Mouse (Mus musculus) erythroblast, embryonic 14.5 days (primary cell): ENCODE measurements around the gene Togaram2. TPM values are rescaled to one million over a fixed set of nuclear protein-coding genes. Genes with fewer than 3 reads are reported as not detected.
"Not testable (repeated sequence)": the region's sequence is repeated elsewhere in the genome, so short reads cannot be mapped to it uniquely, and the experiment has no call there.

Experiments
- H3K27me3 ChIP-seq: 2 replicates; pipeline ENCODE4 v1.6.1; 2012; ENCODE audit warnings: inconsistent platforms; ENCODE audit not compliant: control insufficient read depth
- H3K36me3 ChIP-seq: 2 replicates; pipeline ENCODE4 v1.6.1; 2012; ENCODE audit warnings: mild to moderate bottlenecking, inconsistent platforms; ENCODE audit not compliant: control insufficient read depth
- H3K4me1 ChIP-seq: 2 replicates; pipeline ENCODE4 v1.6.1; 2012; ENCODE audit warnings: inconsistent platforms; ENCODE audit not compliant: control insufficient read depth
- H3K4me3 ChIP-seq: replicated peaks from 2 replicates; pipeline ENCODE3; 2012; ENCODE audit warnings: moderate library complexity, mild to moderate bottlenecking, inconsistent platforms
- H3K9me3 ChIP-seq: 2 replicates; pipeline ENCODE4 v1.6.1; 2012; ENCODE audit warnings: low read length, inconsistent platforms, mixed read lengths; ENCODE audit not compliant: control insufficient read depth
- GATA1 ChIP-seq: IDR thresholded peaks from 2 replicates; pipeline ENCODE4 v1.6.1; 2012; ENCODE audit warnings: low read length, inconsistent platforms, mixed read lengths
- TAL1 ChIP-seq: IDR thresholded peaks from 3 replicates; pipeline ENCODE4 v1.6.1; 2012; ENCODE audit warnings: low read length, inconsistent platforms, mixed read lengths
- polyA plus RNA-seq: library from polyadenylated mRNA; stranded (reverse); fragments of >175 nt; gene quantifications from 2 replicates; pipeline ENCODE4 v1.2.3, GENCODE M21; 2012

The Togaram2 gene
- polyA plus RNA-seq, 1 experiment, result not detected

DNA sequence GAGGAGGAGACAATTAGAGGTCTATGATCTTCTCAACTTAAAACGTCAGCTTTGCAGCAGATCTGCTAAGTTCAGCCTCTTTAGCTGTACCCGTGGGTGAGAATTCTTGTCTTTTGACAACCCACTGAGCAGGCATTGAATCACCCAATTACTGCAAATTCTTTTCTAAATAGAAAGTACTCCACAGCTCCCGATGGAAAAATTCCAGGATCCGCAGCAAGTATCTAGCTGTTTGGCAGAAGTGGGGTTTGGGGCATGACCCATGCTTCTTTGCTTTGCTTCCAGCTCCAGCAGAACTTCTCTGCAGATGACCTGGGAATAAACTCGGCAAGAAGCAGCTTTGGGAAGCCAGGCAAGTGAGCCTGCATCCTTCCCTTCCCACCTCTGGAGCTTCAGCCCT lies 69.9 kb downstream of the Togaram2 start:
- TF ChIP-seq TAL1 (no peak), GATA1 (no peak)
- H3K4me3 ChIP-seq, result no peak overlapping the region
- peaks cover 2% of the 10 kb centered on the region for H3K9me3 ChIP-seq
- no peaks in the 10 kb centered on the region for H3K4me1 ChIP-seq
- no peaks in the 10 kb centered on the region for H3K27me3 ChIP-seq
- H3K36me3 ChIP-seq, result no peaks in the 10 kb centered on the region

DNA sequence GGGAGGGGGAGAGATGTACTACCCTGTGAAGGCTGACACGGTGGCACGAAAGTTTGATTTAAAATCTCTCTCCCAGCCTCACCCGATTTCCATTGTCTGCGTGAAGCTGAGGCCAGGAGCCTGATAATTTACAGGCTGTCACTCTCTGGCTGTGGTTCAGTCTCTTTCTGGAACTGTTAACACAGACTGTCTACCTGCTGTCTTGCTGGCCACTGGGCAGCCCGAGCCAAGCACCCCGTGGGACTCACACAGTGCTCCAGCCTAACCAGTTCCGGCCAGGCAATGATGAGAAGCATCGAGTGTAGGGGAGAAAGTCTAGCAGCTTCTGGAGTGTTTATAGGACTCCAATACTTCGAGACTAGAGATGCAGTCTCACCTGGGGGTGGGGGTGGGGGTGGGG lies 73.1 kb downstream of the Togaram2 start:
- Histone ChIP-seq H3K4me1 (no peaks in the 10 kb centered on the region), H3K36me3 (no peaks in the 10 kb centered on the region), H3K27me3 (no peaks in the 10 kb centered on the region), H3K4me3 (no peak overlapping the region), H3K9me3 (peaks cover 2% of the 10 kb centered on the region)
- no peak for TF ChIP-seq GATA1
- TF ChIP-seq TAL1, result no peak

DNA sequence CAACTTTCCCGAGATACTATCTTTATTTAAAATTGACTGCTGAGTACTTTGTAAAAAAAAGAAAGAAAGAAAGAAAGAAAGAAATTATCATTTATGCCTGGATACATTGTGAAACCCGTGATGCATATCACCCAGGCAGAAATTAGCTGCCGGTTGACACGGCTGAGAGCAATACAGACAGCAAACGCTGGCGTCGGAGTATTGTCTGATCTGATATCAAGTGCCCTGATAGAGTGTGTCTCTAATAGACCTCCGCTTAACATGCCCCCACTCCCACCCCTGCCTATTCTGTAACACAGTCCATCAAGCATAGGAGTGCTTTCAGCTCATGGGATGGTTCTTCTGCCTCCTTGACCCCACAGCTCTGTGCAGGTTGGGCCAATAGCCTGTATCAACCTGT lies 74.5 kb downstream of the Togaram2 start:
- no peak for TF ChIP-seq TAL1
- TF ChIP-seq GATA1, result no peak
- no peaks in the 10 kb centered on the region for H3K36me3 ChIP-seq
- H3K4me3 ChIP-seq, result no peak overlapping the region
- no peaks in the 10 kb centered on the region for H3K27me3 ChIP-seq
- no peaks in the 10 kb centered on the region for H3K4me1 ChIP-seq
- peaks cover 2% of the 10 kb centered on the region for H3K9me3 ChIP-seq

DNA sequence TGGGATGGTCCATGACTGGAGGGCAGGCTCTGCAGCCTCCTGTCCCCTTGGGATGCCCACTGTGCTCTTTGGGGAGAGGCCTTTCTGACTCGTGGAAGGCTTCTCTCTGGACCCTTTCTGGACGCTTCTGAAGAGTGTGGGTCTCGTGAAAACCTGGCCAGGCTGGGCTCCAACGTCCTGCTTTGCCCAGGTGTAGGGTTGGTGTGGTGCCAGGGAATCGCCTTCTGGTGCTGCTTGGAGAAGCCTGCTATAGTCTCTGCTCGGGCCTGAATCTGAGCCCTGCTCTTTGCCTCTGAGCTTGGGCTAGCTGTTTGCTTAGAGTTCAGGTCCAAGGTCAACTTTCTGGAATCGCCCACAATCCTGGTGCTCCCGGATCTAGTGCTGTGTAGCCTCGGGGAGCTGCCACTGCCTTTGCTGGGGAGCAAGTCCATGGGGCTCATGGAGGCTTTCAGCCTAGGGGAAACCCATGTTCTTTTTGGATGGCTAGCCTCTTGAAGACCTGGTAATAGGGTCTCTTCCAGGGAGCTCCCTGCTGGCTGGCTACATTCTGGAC lies 76.6 kb downstream of the Togaram2 start:
- Histone ChIP-seq H3K4me1 (no peaks in the 10 kb centered on the region), H3K4me3 (no peak overlapping the region), H3K9me3 (no peaks in the 10 kb centered on the region), H3K27me3 (no peaks in the 10 kb centered on the region), H3K36me3 (no peaks in the 10 kb centered on the region)
- TF ChIP-seq GATA1 (no peak), TAL1 (no peak)

DNA sequence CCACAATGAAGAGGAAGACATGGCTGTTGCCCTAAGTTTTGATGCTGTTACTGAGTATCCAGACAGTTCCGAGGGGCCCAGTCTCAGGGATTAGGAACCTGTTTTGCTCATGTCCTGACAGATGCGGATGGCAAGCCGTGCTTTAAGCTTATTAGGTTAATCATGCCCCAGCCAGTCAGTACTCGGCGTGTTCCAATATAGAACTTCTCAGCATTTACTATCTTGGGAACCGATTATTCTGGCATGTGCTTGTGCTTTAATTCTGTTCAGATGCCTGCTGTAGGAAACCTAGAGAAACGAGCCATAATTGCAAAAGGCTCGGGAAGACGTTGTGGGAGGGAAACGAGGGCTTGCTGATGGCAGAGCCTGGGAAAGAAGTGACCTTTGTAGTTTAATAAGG lies 79.8 kb downstream of the Togaram2 start, which contains the start of gene Pcare:
Gene Pcare (minus strand): TSS at position 64 of the 400 bp plus-strand sequence.
- Histone ChIP-seq H3K4me1 (no peaks in the 10 kb centered on the region), H3K4me3 (no peak within 1 kb of the TSS), H3K36me3 (no peaks in the 10 kb centered on the region), H3K9me3 (no peaks in the 10 kb centered on the region), H3K27me3 (no peaks in the 10 kb centered on the region)
- TF ChIP-seq GATA1 (no peak), TAL1 (no peak)

DNA sequence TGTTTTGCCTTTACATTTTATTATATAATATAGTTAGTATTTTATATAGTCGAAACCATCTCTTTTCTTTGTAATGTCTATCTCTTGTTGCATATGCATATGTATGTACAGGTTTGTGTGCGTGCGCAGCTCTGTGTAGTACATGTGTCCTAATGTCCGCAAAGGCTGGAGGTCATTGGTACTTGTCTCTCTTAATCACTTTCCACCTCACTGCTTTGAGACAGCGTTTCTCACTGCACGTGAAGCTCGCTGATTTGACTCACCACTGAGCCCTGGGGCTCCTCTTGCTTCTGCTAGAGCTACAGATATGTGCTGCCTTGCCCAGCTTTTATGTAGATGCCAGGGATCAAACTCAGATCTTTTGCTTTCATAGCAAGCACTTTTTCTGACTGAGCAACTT lies 87.5 kb downstream of the Togaram2 start:
- H3K4me3 ChIP-seq, result no peak overlapping the region
- no peaks in the 10 kb centered on the region for H3K36me3 ChIP-seq
- H3K4me1 ChIP-seq, result no peaks in the 10 kb centered on the region
- H3K9me3 ChIP-seq, result no peaks in the 10 kb centered on the region
- TF ChIP-seq TAL1, result no peak
- TF ChIP-seq GATA1, result no peak
- no peaks in the 10 kb centered on the region for H3K27me3 ChIP-seq

DNA sequence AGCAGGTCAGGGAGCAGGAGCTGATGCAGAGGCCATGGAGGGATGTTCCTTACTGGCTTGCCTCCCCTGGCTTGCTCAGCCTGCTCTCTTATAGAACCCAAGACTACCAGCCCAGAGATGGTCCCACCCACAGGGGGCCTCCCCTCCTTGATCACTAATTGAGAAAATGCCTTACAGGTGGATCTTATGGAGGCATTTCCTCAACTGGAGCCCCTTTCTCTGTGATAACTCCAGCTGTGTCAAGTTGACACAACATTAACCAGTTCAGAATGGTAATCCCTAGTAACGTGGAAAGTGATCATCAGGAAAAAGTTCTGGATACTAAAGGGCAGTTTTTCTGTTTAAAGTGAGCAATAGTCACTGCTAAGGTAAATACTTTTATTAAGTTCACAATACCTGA lies 95.1 kb downstream of the Togaram2 start, which contains the start of gene Clip4:
Gene Clip4 (plus strand): TSS at position 301 of the 400 bp plus-strand sequence.
- not testable (repeated sequence) for H3K4me1 ChIP-seq

DNA sequence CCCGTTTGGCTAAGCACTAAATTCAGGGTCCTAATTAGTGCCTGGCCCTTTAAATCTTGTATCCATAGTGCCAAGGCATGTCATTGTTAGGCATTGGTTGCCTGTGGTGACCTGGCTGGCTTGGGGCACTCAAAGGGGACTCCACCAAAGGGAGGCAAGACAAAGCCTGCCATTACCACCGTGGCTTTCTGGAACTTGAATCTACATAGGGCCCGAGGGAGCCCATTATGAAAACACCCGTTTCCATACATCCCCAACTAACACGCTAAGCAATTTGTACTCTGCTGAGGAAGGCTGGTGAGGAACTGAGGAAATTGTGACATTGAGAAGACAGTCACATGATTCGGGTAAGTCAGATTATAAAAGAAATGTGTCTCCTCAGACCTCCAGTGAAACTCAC lies 96.5 kb downstream of the Togaram2 start:
- no peaks in the 10 kb centered on the region for H3K36me3 ChIP-seq
- no peaks in the 10 kb centered on the region for H3K27me3 ChIP-seq
- no peak overlapping the region for H3K4me3 ChIP-seq
- no peak for TF ChIP-seq GATA1
- no peak for TF ChIP-seq TAL1
- no peaks in the 10 kb centered on the region for H3K4me1 ChIP-seq
- H3K9me3 ChIP-seq, result no peaks in the 10 kb centered on the region

More for the DNA sequence above, 95.1 kb downstream of the Togaram2 start, which contains the start of gene Clip4:
- H3K9me3 ChIP-seq, H3K4me3 ChIP-seq, H3K27me3 ChIP-seq, H3K36me3 ChIP-seq: not testable (repeated sequence)

DNA sequence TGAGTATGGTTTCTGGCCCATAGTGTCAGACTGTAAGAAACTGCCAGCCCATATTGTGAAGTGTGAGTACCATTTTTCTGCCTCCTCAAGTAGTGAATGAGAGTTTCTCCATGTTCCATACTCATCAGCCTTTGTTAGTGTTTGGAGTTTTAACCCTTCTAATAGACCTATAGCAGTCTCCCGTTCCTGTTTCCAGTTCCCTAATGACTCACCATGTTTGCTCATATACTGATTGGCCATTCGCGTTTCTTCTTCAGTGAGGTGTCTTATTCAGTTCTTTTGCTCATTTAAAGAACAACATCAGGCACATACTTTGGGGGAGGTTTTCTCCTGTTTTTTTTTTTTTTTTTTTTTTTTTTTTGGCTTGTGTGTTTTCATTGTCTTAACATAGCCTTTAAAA lies 97.6 kb downstream of the Togaram2 start:
- H3K36me3 ChIP-seq, result no peaks in the 10 kb centered on the region
- no peaks in the 10 kb centered on the region for H3K27me3 ChIP-seq
- TF ChIP-seq GATA1 (no peak), TAL1 (no peak)
- H3K4me1 ChIP-seq, result no peaks in the 10 kb centered on the region
- no peak overlapping the region for H3K4me3 ChIP-seq
- H3K9me3 ChIP-seq, result no peaks in the 10 kb centered on the region

DNA sequence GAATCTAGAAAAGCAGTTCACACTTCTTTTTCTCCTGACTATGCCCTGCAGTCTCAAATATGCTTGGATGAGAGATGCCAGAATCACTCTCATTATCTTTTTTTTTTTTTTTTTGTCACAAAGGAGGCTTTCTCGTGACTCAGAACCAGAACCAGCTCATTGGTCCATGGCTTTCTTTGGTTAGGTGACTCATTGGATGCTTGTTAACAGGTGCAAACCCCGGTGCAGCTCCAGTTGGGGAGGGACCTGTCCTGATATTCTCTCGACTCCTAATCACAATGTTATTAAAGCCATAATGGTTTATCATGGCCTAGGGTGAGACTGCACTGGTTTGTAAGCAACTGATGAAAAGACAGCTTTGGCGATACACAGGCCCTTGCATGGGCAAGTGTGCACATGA lies 101.1 kb downstream of the Togaram2 start:
- Histone ChIP-seq H3K4me1 (no peaks in the 10 kb centered on the region), H3K4me3 (no peak overlapping the region), H3K27me3 (no peaks in the 10 kb centered on the region), H3K36me3 (no peaks in the 10 kb centered on the region), H3K9me3 (peaks cover 12% of the 10 kb centered on the region)
- no peak for TF ChIP-seq GATA1
- TF ChIP-seq TAL1, result no peak
